Mouse (Mus musculus) 3T3-L1 (cell line): ENCODE results near the gene Nbea.

Source experiments
- DNase-seq: peaks from one replicate; pipeline ENCODE4 v3.0.0-alpha.2; 2015; ENCODE audit warnings: low read depth, low spot score

The Nbea gene

DNA sequence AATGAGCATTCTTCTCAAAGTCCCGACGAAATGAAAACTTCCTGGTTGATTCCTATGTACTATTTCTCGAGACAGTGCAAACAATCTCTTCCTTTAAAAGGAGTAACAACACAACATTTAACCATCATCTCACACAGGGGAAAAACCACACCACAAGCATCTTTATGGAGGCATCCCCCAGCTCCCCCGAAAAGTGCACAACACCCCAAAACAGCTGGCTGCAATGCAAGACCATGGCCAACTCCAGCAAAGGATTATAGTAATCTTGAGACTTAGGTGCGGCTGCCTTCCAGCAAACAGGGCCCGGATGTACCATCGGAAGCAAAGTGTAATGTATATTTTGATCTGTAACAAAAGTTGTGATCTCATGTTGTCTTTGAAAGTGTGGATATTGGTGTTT lies 399.4 kb downstream of the Nbea start:
- no peak for DNase-seq

DNA sequence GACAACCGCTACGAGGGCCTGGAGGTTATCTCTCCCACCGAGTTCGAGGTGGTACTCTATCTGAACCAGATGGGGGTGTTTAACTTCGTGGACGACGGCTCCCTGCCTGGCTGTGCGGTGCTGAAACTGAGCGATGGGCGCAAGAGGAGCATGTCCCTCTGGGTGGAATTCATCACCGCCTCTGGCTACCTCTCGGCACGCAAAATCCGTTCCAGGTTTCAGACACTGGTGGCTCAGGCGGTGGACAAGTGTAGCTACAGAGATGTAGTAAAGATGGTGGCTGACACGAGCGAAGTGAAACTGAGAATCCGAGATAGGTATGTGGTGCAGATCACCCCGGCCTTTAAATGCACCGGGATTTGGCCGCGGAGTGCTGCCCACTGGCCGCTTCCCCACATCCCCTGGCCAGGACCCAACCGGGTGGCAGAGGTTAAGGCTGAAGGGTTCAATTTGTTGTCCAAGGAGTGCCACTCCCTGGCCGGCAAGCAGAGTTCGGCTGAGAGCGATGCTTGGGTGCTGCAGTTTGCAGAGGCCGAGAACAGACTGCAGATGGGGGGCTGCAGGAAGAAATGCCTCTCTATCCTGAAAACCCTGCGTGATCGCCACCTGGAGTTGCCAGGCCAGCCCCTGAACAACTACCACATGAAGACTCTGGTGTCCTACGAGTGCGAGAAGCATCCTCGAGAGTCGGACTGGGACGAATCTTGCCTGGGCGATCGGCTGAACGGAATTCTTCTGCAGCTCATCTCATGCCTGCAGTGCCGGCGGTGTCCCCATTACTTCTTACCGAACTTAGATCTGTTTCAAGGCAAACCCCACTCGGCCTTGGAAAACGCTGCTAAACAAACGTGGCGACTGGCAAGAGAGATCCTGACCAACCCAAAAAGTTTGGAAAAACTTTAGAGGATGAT lies 400.1 kb downstream of the Nbea start:
- DNase-seq = peak; percentile 50

- DNase-seq = no peak
Measured at GRCm38 (mm10) chr3:55782771-55783170, 400.7 kb downstream of the Nbea start.

GRCm38 (mm10) chr3:55782056-55782687 lies 401.3 kb downstream of the Nbea start, which contains the start of gene Mab21l1:
Mab21l1 (plus strand) TSS chr3:55782510.
- DNase-seq = peak; percentile 12

DNA sequence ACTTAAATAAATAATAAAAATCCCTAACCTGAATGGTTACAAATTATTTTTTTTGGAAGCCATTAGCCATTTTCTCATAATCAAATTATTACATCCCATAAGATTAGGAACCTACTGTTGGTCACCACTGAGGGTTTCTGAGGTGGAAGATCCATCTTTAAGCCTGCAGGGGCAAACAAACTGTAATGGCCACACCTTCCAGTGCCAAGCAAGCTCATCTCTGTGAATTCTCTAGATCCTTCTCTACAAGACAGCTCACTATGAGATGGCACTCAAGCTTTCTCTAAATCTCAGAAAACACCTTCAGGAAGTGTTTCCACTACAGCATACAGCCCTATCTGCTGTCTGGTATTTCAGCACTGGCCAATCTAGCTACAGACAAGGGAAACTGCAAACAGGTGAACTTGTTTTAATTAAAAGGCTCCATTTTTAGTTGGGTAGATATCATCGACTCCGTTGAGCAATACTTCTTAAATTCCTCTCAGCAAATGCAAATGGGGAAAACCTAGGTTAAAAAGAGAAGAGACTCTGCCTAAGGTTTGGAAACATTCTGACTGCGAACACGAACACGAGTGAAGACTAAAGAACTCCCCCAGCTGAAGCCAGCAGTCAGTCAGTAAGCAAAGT lies 402.0 kb downstream of the Nbea start:
- DNase-seq = no peak

DNA sequence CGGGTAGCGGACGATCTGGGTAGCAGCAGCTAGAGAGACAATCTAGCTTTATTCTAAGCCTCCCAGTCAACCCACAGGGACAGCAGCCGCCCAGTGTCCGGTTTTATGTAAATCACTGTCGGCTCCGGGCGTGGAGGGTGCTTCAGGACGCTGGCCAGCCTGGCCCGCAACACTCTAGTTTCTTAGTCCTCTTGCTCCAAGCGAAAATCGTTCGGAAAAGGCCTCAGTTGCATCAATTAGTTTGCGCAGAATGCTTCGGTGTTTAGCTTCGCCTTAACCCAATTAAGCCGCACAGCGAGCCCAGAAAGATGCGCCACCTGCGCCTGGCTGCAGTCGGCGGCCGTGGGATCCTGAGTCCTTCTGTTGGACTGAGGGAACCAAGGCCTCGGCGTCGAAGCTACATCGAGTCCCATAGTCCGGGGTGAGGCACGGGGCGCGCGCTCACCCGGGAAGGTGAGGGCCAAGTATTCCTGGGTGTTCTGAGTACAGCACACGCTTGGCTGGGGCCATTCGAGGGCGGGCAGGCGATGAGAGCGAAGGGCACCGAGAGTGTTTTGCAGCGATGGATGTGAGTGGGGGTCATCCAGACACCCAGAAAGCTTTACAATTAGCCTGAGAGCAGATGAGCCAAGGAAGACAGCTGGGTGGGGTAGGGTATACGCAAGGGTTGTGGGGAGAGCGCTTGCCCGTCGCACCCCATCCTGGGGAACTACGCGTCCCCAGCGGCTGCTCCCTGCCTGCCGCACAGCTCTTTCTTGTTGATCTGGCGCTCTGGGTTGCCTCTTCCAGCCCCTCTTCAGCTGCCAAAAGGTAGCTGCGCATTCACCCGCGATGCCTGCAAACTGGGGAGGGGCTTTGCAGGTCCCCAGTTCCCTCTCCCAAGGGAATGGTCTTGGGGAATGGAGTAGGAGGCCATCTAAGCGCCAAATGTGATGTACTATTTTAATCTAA lies 403.1 kb downstream of the Nbea start:
- no peak for DNase-seq

GRCm38 (mm10) chr3:55778764-55779730 lies 404.5 kb downstream of the Nbea start:
- DNase-seq = no peak

DNA sequence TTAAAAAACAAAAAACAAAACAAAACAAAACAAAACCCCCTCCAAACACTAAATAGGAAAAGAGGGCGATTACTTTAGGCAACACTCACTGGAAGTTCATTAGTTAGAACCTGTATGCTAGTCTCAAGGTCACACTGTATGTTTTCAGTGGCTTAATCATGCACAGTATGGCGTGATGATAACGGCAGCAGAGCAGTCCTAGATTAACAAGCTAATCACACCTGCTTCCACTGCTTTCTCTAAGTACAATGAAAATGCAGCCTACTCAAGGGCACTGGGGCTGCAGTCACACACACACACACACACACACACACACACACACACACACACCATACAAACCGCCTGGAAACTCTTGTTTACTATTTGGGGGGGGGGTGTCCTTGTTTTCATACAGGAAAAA lies 406.0 kb downstream of the Nbea start:
- no peak for DNase-seq

DNA sequence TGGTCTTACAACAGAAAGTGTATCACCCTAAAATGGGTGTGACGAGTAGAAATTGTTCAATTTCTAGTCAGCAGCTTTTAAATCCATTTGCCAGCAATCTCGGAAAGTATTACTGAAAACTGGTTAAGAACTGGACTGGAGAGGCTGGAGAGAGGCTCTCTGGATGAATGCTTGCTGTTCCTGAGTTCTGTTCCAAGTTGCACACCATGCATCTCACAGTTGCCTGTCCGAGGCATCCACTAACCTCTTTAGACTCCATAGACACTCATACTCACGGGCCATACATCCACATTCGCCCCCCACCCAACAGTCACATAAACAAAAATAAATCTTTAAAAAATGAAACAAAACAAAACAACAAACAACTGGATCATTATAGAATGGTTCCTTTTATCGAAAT lies 407.7 kb downstream of the Nbea start:
- no peak for DNase-seq

DNA sequence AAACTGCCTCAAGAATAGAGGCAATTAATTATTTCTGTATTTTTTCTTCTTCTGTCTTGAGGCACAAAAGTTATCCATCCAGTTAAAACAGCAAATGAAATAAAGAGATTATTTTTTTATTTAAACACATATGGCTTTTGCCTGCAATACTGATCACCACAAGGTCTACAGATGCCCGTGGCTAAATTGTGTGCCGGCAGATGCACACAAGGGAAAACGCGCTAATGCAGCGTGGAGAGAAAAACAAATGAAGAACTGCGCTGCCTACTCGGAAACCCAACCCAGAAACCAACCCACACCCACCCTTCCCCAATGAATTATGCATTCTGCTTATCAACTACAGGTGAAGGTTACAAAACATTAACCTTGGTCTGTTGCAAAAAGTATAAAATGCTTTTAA lies 408.3 kb downstream of the Nbea start:
- no peak for DNase-seq

DNA sequence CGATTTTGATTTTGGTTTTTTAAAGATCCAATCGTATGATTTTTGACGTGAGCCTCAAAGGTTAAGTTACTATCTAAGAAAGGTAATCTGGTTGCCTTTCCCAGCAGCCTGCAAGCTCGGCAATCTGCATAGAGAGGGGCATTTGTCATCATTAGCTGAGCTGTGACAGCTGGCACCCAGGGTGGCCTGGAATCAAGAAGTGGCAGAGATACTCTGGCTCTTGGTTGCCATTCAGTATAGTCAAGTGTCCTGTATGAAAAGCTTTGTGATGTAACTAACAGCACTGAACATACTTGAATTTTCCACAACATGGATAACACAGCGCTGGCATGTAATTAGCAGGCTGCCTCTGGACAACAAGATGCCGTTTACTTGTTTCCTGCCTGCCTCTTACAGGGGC lies 409.3 kb downstream of the Nbea start:
- no peak for DNase-seq

- no peak for DNase-seq
Measured at GRCm38 (mm10) chr3:55769308-55769707, 414.2 kb downstream of the Nbea start.

GRCm38 (mm10) chr3:55768654-55769053 lies 414.8 kb downstream of the Nbea start:
- no peak for DNase-seq

DNA sequence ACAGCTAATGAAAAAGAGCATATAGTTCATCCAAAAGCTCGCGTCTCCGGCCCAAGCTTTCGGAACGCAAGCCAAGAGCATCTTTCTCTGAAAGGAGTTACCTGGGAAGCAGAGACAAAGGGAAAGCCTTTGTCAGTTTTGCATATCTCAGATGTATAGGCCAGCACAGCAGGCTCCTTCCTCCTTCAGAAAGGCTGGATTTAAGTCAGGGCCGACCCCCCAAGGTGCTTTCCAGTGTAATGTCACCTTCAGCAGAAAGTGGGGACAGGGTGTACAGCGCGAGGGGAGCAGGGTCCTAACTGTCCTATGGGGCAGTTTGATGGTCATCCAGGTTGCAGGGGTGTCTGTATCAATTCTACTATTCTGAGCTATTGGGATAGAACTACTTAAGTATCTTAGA lies 419.9 kb downstream of the Nbea start:
- DNase-seq = no peak

- DNase-seq = peak; percentile 20
Measured at GRCm38 (mm10) chr3:55758297-55758696, 425.2 kb downstream of the Nbea start.

- DNase-seq = no peak
Measured at GRCm38 (mm10) chr3:55756602-55757190, 426.8 kb downstream of the Nbea start.

- peak; percentile 11 for DNase-seq
Measured at GRCm38 (mm10) chr3:55755805-55756601, 427.5 kb downstream of the Nbea start.

GRCm38 (mm10) chr3:55754981-55755608 lies 428.4 kb downstream of the Nbea start:
- no peak for DNase-seq
